Mouse (Mus musculus) CH12.LX (cell line): ENCODE results near the gene Tmem259. TPM values are rescaled to one million over a fixed set of nuclear protein-coding genes. Genes with fewer than 3 reads are reported as not detected.
A peak's percentile ranks its signal among the peaks of the same experiment; 100 is the strongest.

Source experiments
- DNase-seq: peaks from one replicate; pipeline ENCODE4 v3.0.0-alpha.2; 2013; ENCODE audit errors: extremely low read depth
- H3K27ac ChIP-seq: 2 replicates; pipeline ENCODE4 v1.5.1; 2012; ENCODE audit warnings: low read depth, mild to moderate bottlenecking, control low read depth, moderate library complexity; ENCODE audit not compliant: insufficient read depth
- H3K27me3 ChIP-seq: replicated peaks from 2 replicates; pipeline ENCODE3; 2012; ENCODE audit warnings: inconsistent platforms
- H3K36me3 ChIP-seq, 2 experiments: replicated peaks in 1 of 2; 2 replicates each; pipeline versions ENCODE3 to v1.6.1; 2012; ENCODE audit warnings: inconsistent platforms in 1 of 2, low read length in 1 of 2, mild to moderate bottlenecking in 1 of 2, mixed read lengths in 1 of 2, moderate library complexity in 1 of 2; ENCODE audit not compliant: control insufficient read depth in 1 of 2, insufficient read depth in 1 of 2
- H3K4me1 ChIP-seq, 2 experiments: 2 replicates each; pipeline ENCODE4 v1.6.1; 2012; ENCODE audit warnings: inconsistent platforms in 1 of 2, moderate library complexity in 1 of 2; ENCODE audit not compliant: insufficient read depth in 2 of 2, control insufficient read depth in 1 of 2
- H3K4me2 ChIP-seq: 2 replicates; pipeline ENCODE4 v1.6.1; 2012; ENCODE audit warnings: low read depth, mild to moderate bottlenecking, control low read depth; ENCODE audit not compliant: poor library complexity, insufficient read depth, severe bottlenecking
- H3K4me3 ChIP-seq, 3 experiments: fragments of 150-350 bp in 1 of 3; sonication (generic) in 1 of 3; replicated peaks in 1 of 3; 2 replicates each; pipeline versions ENCODE3 to v1.5.1; 2011 to 2012; ENCODE audit warnings: low read depth in 2 of 3, low read length in 2 of 3, mild to moderate bottlenecking in 2 of 3, moderate library complexity in 2 of 3, control low read depth in 1 of 3, improper control_type of control experiment in 1 of 3, inconsistent platforms in 1 of 3, mixed read lengths in 1 of 3; ENCODE audit not compliant: poor library complexity in 1 of 3
- H3K79me2 ChIP-seq: replicated peaks from 2 replicates; pipeline ENCODE4 v1.6.1; 2012; ENCODE audit warnings: mild to moderate bottlenecking, moderate library complexity; ENCODE audit not compliant: control insufficient read depth, poor library complexity, insufficient read depth, severe bottlenecking; ENCODE audit errors: extremely low read depth
- H3K9ac ChIP-seq: 2 replicates; pipeline ENCODE4 v1.6.1; 2012; ENCODE audit warnings: low read depth, mild to moderate bottlenecking, control low read depth, moderate library complexity; ENCODE audit not compliant: insufficient read depth
- H3K9me3 ChIP-seq: replicated peaks from 2 replicates; pipeline ENCODE3; 2012; ENCODE audit warnings: low read length, inconsistent platforms, mixed read lengths
- BHLHE40 ChIP-seq: IDR thresholded peaks from 2 replicates; pipeline ENCODE4 v1.6.1; 2011; ENCODE audit warnings: mild to moderate bottlenecking, low read depth, low read length, improper control_type of control experiment
- CHD1 ChIP-seq: IDR thresholded peaks from 2 replicates; pipeline ENCODE4 v1.6.1; 2012; ENCODE audit warnings: low read depth, low read length, improper control_type of control experiment, inconsistent platforms
- CHD2 ChIP-seq: IDR thresholded peaks from 2 replicates; pipeline ENCODE4 v1.6.1; 2011; ENCODE audit warnings: low read length, improper control_type of control experiment
- CTCF ChIP-seq, 2 experiments: IDR thresholded peaks in 1 of 2; conservative IDR thresholded peaks in 1 of 2; 2 replicates each; pipeline ENCODE4 v1.5.1; 2011 to 2012; ENCODE audit warnings: low read depth in 2 of 2, low read length in 2 of 2, improper control_type of control experiment in 1 of 2, inconsistent platforms in 1 of 2, mild to moderate bottlenecking in 1 of 2, moderate library complexity in 1 of 2
- E2F4 ChIP-seq: IDR thresholded peaks from 2 replicates; pipeline ENCODE4 v1.6.1; 2011; ENCODE audit warnings: low read depth, low read length, improper control_type of control experiment; ENCODE audit not compliant: insufficient replicate concordance
- ELF1 ChIP-seq: IDR thresholded peaks from 2 replicates; pipeline ENCODE4 v1.6.1; 2014; ENCODE audit warnings: low read depth, mild to moderate bottlenecking, inconsistent platforms, low read length, improper control_type of control experiment
- EP300 ChIP-seq: IDR thresholded peaks from 2 replicates; pipeline ENCODE4 v1.6.1; 2011; ENCODE audit warnings: low read length, improper control_type of control experiment
- ETS1 ChIP-seq: conservative IDR thresholded peaks from 2 replicates; pipeline ENCODE4 v1.6.1; 2012; ENCODE audit warnings: low read depth, mild to moderate bottlenecking, inconsistent platforms, low read length, improper control_type of control experiment, moderate library complexity
- GABPA ChIP-seq: IDR thresholded peaks from 2 replicates; pipeline ENCODE4 v1.6.1; 2012; ENCODE audit warnings: low read depth, low read length, improper control_type of control experiment, inconsistent platforms; ENCODE audit not compliant: insufficient replicate concordance
- HCFC1 ChIP-seq: IDR thresholded peaks from 2 replicates; pipeline ENCODE4 v1.6.1; 2012; ENCODE audit warnings: low read depth, mild to moderate bottlenecking, inconsistent platforms, low read length, improper control_type of control experiment
- IRF4 ChIP-seq: IDR thresholded peaks from 2 replicates; pipeline ENCODE4 v1.6.1; 2014; ENCODE audit warnings: low read depth, mild to moderate bottlenecking, inconsistent platforms, low read length, improper control_type of control experiment
- JUN ChIP-seq: IDR thresholded peaks from 2 replicates; pipeline ENCODE4 v1.6.1; 2011; ENCODE audit warnings: low read depth, mild to moderate bottlenecking, low read length, improper control_type of control experiment, moderate library complexity; ENCODE audit not compliant: insufficient read depth
- JUND ChIP-seq: conservative IDR thresholded peaks from 2 replicates; pipeline ENCODE4 v1.6.1; 2011; ENCODE audit warnings: low read depth, low read length, improper control_type of control experiment
- KAT2A ChIP-seq: IDR thresholded peaks from 2 replicates; pipeline ENCODE4 v1.6.1; 2012; ENCODE audit warnings: low read length, improper control_type of control experiment, inconsistent platforms; ENCODE audit not compliant: insufficient replicate concordance
- MAFK ChIP-seq: IDR thresholded peaks from 2 replicates; pipeline ENCODE4 v1.6.1; 2011; ENCODE audit warnings: low read length, improper control_type of control experiment; ENCODE audit not compliant: insufficient replicate concordance
- MAX ChIP-seq: IDR thresholded peaks from 2 replicates; pipeline ENCODE4 v1.6.1; 2011; ENCODE audit warnings: low read length, improper control_type of control experiment
- MAZ ChIP-seq: IDR thresholded peaks from 2 replicates; pipeline ENCODE4 v1.6.1; 2012; ENCODE audit warnings: low read depth, mild to moderate bottlenecking, inconsistent platforms, low read length, improper control_type of control experiment, moderate library complexity
- MEF2A ChIP-seq: IDR thresholded peaks from 2 replicates; pipeline ENCODE4 v1.6.1; 2014; ENCODE audit warnings: low read depth, mild to moderate bottlenecking, inconsistent platforms, low read length, improper control_type of control experiment, borderline replicate concordance
- MXI1 ChIP-seq: IDR thresholded peaks from 2 replicates; pipeline ENCODE4 v1.6.1; 2011; ENCODE audit warnings: mild to moderate bottlenecking, low read depth, low read length, improper control_type of control experiment
- MYC ChIP-seq: IDR thresholded peaks from 2 replicates; pipeline ENCODE4 v1.6.1; 2011; ENCODE audit warnings: low read depth, mild to moderate bottlenecking, improper control_type of control experiment, low read length
- NELFE ChIP-seq: IDR thresholded peaks from 2 replicates; pipeline ENCODE4 v1.6.1; 2011; ENCODE audit warnings: low read depth, low read length, improper control_type of control experiment
- NRF1 ChIP-seq: IDR thresholded peaks from 2 replicates; pipeline ENCODE4 v1.6.1; 2014; ENCODE audit warnings: low read depth, mild to moderate bottlenecking, inconsistent platforms, low read length, improper control_type of control experiment, moderate library complexity
- PAX5 ChIP-seq: IDR thresholded peaks from 2 replicates; pipeline ENCODE4 v1.6.1; 2012; ENCODE audit warnings: low read length, inconsistent platforms, mixed read lengths
- POLR2A ChIP-seq: IDR thresholded peaks from 2 replicates; pipeline ENCODE4 v1.6.1; 2011; ENCODE audit warnings: low read depth, mild to moderate bottlenecking, improper control_type of control experiment, low read length
- POLR2AphosphoS2 ChIP-seq: IDR thresholded peaks from 2 replicates; pipeline ENCODE4 v1.6.1; 2011; ENCODE audit warnings: low read depth, low read length, improper control_type of control experiment
- RAD21 ChIP-seq: IDR thresholded peaks from 2 replicates; pipeline ENCODE4 v1.6.1; 2011; ENCODE audit warnings: low read depth, mild to moderate bottlenecking, low read length, improper control_type of control experiment, moderate library complexity
- RCOR1 ChIP-seq: conservative IDR thresholded peaks from 2 replicates; pipeline ENCODE4 v1.6.1; 2012; ENCODE audit warnings: low read depth, mild to moderate bottlenecking, inconsistent platforms, low read length, improper control_type of control experiment
- SIN3A ChIP-seq: IDR thresholded peaks from 2 replicates; pipeline ENCODE4 v1.6.1; 2012; ENCODE audit warnings: low read length, improper control_type of control experiment, inconsistent platforms
- SMC3 ChIP-seq: IDR thresholded peaks from 2 replicates; pipeline ENCODE4 v1.6.1; 2011; ENCODE audit warnings: low read depth, low read length, improper control_type of control experiment
- TBP ChIP-seq: conservative IDR thresholded peaks from 2 replicates; pipeline ENCODE4 v1.6.1; 2011; ENCODE audit warnings: low read depth, low read length, improper control_type of control experiment
- TCF12 ChIP-seq: IDR thresholded peaks from 2 replicates; pipeline ENCODE4 v1.6.1; 2014; ENCODE audit warnings: low read depth, mild to moderate bottlenecking, inconsistent platforms, low read length, improper control_type of control experiment
- UBTF ChIP-seq: IDR thresholded peaks from 2 replicates; pipeline ENCODE4 v1.6.1; 2012; ENCODE audit warnings: low read depth, mild to moderate bottlenecking, inconsistent platforms, low read length, improper control_type of control experiment, moderate library complexity
- USF1 ChIP-seq: IDR thresholded peaks from 2 replicates; pipeline ENCODE4 v1.6.1; 2014; ENCODE audit warnings: low read depth, mild to moderate bottlenecking, inconsistent platforms, low read length, improper control_type of control experiment
- USF2 ChIP-seq: conservative IDR thresholded peaks from 2 replicates; pipeline ENCODE4 v1.6.1; 2011; ENCODE audit warnings: low read depth, low read length, improper control_type of control experiment
- ZC3H11A ChIP-seq: IDR thresholded peaks from 2 replicates; pipeline ENCODE4 v1.6.1; 2012; ENCODE audit warnings: low read depth, mild to moderate bottlenecking, inconsistent platforms, low read length, improper control_type of control experiment
- ZKSCAN1 ChIP-seq: IDR thresholded peaks from 2 replicates; pipeline ENCODE4 v1.6.1; 2012; ENCODE audit warnings: low read depth, inconsistent platforms, low read length, improper control_type of control experiment, borderline replicate concordance
- ZMIZ1 ChIP-seq: IDR thresholded peaks from 2 replicates; pipeline ENCODE4 v1.6.1; 2012; ENCODE audit warnings: low read depth, mild to moderate bottlenecking, inconsistent platforms, low read length, improper control_type of control experiment
- ZNF384 ChIP-seq: IDR thresholded peaks from 2 replicates; pipeline ENCODE4 v1.6.1; 2012; ENCODE audit warnings: low read depth, low read length, improper control_type of control experiment, inconsistent platforms
- dilution Hi-C: fragments of 300-500 bp; cut with MboI; formaldehyde crosslinking; loops from 2 replicates; pipeline ENCODE4 v1.14.3; 2020; ENCODE audit warnings: low sequenced_read_pairs; ENCODE audit not compliant: extremely low pct_unique_long_range_greater_than_20kb, extremely low pct_ligation_motif_present
- in situ Hi-C: fragments of 300-500 bp; cut with MboI; formaldehyde crosslinking; loops from 3 replicates; pipeline ENCODE4 v1.14.3; 2019; ENCODE audit warnings: low sequenced_read_pairs, low pct_ligation_motif_present, low pct_unique_long_range_greater_than_20kb, mixed read lengths
- polyA plus RNA-seq: library from polyadenylated mRNA; unstranded; fragments of >175 nt; gene quantifications from 2 replicates; pipeline ENCODE4 v1.2.1, GENCODE M21; 2012; ENCODE audit warnings: low read depth; ENCODE audit not compliant: insufficient read length
- total RNA-seq, 2 experiments: library from RNA; depleted of rRNA; stranded (reverse); fragments of 300-350 nt in 1 of 2; fragments of >200 nt in 1 of 2; gene quantifications; 2 replicates each; pipeline ENCODE4 v1.2.3; 2012 to 2014

Tmem259 gene
- total and polyA plus RNA-seq, 3 experiments: 50.1 to 84.2 (median 71.7) TPM

DNA sequence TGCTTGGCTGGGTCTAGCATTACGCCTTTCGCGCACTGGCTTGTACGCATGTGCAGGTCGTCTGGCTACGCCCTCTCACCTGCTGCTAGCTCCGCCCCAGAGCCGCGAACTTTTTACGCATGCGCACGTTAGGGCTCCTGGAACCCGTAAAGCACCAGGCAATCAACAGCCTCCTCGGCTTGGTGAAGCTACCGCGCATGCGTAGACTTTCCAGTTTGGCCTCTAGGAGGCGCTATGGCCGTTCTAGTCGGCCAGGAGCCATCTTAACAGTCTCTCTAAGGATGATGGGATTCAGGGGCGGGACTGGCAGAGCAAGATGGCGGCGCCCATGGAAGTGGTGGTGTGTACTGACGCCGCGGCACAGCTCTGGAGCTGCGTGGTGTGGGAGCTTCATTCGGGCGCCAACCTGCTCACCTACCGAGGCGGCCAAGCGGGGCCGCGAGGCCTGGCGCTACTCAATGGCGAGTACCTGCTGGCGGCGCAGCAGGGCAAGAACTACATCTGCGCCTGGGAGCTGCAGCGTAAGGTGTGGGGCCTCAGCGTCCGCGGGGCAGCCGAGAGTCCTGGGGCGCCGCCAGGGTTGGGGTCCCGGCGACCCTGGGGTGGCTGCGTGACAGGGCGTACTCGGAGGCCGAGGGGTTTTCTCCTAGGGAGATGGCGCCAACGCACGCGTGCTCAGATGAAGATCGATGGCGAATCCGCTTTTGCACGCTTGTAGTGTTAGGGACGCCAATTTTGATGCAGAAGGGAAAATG, 24.1 kb downstream of the Tmem259 start, which contains the start of gene Wdr18:
Wdr18 (plus strand) TSS at position 306 of the 755 bp plus-strand sequence.
- Histone ChIP-seq H3K4me2 (peak within 1 kb of the TSS; percentile 83), H3K79me2 (peaks cover 22% of the 10 kb centered on the region), H3K4me3 (peak within 1 kb of the TSS; percentile 85 to 100 (median 96)), H3K4me1 (peaks cover 20 to 43% of the 10 kb centered on the region in 2 experiments), H3K27ac (peak within 1 kb of the TSS; percentile 11; the same call in 1 of the 2 replicates), H3K9me3 (no peaks in the 10 kb centered on the region), H3K9ac (peak within 1 kb of the TSS; percentile 63), H3K27me3 (no peaks in the 10 kb centered on the region), H3K36me3 (peaks cover 29 to 41% of the 10 kb centered on the region in 2 experiments)
- DNase-seq: peak; percentile 99
- in situ Hi-C loops: loop anchor here (5.0 kb wide), 1 partner anchor 33 kb away; the partner anchor contains the start of gene Arid3a
- TF ChIP-seq UBTF: no peak
- TF ChIP-seq TBP: peak; percentile 74; the same call in 1 of the 2 replicates
- TF ChIP-seq POLR2A: peak; percentile 87
- peak; percentile 90 for TF ChIP-seq SIN3A
- TF ChIP-seq USF1: no peak
- TF ChIP-seq PAX5: no peak
- peak; percentile 83 for TF ChIP-seq RAD21
- TF ChIP-seq JUND: no peak
- TF ChIP-seq KAT2A: peak; percentile 82; the same call in 1 of the 2 replicates
- peak; percentile 61; the same call in 1 of the 2 replicates for TF ChIP-seq MAX
- TF ChIP-seq NRF1: peak; percentile 90
- peak; percentile 56 to 96 for TF ChIP-seq CTCF (conservative IDR thresholded peaks at IDR 0.05 in 1 of 2, IDR thresholded peaks at IDR 0.05 in 1 of 2; ENCODE audit: low read depth in 2 of 2, low read length in 2 of 2)
- TF ChIP-seq IRF4: peak; percentile 51; the same call in 1 of the 2 replicates
- peak; percentile 61 for TF ChIP-seq SMC3
- no peak for TF ChIP-seq E2F4
- no peak; the same call in 1 of the 2 replicates for TF ChIP-seq ZC3H11A
- TF ChIP-seq TCF12: peak; percentile 92
- peak; percentile 82 for TF ChIP-seq NELFE
- TF ChIP-seq MYC: peak; percentile 60; the same call in 1 of the 2 replicates
- TF ChIP-seq MEF2A: peak; percentile 65; the same call in 1 of the 2 replicates
- TF ChIP-seq CHD1: no peak
- no peak for TF ChIP-seq MAFK
- TF ChIP-seq RCOR1: no peak
- no peak for TF ChIP-seq USF2
- no peak for TF ChIP-seq JUN
- peak; percentile 48 for TF ChIP-seq BHLHE40
- TF ChIP-seq EP300: no peak
- TF ChIP-seq ZNF384: no peak
- TF ChIP-seq GABPA: no peak
- no peak for TF ChIP-seq MAZ
- TF ChIP-seq ZKSCAN1: no peak
- TF ChIP-seq CHD2: no peak
- peak; percentile 91 for TF ChIP-seq HCFC1
- TF ChIP-seq MXI1: peak; percentile 98
- peak; percentile 65 for TF ChIP-seq ELF1
- no peak for TF ChIP-seq ZMIZ1
- no peak for TF ChIP-seq ETS1
- peak; percentile 60; the same call in 1 of the 2 replicates for TF ChIP-seq POLR2AphosphoS2
- dilution Hi-C loops: no loop called here
